Mouse (Mus musculus) neural tube, embryonic 11.5 days (tissue): Measurements from ENCODE around the gene Zdhhc7. TPM values are rescaled to one million over a fixed set of nuclear protein-coding genes. Genes with fewer than 3 reads are reported as not detected.

Source experiments
- ATAC-seq: fragments of 200-750 bp; cut with Nextera tagmentation; 2 replicates; pipeline ENCODE4 v1.8.0; 2017; ENCODE audit warnings: moderate number of reproducible peaks, mild to moderate bottlenecking, moderate TSS enrichment, moderate library complexity; ENCODE audit not compliant: insufficient read depth, low FRiP score, low TSS enrichment
- DNase-seq: peaks from one replicate; pipeline ENCODE4 v3.0.0-alpha.2; 2015; ENCODE audit warnings: low spot score
- H3K27ac ChIP-seq: fragments of 300-500 bp; sonication (generic); 2 replicates; pipeline ENCODE4 v1.5.1; 2014; ENCODE audit warnings: low read depth, mild to moderate bottlenecking, low read length
- H3K27me3 ChIP-seq: fragments of 300-500 bp; sonication (generic); 2 replicates; pipeline ENCODE4 v1.6.1; 2014; ENCODE audit warnings: mild to moderate bottlenecking, low read length, mixed read lengths; ENCODE audit not compliant: control insufficient read depth, insufficient read depth
- H3K36me3 ChIP-seq: fragments of 300-500 bp; sonication (generic); 2 replicates; pipeline ENCODE4 v1.6.1; 2014; ENCODE audit warnings: mild to moderate bottlenecking, low read length, moderate library complexity, mixed read lengths; ENCODE audit not compliant: control insufficient read depth, insufficient read depth
- H3K4me1 ChIP-seq: fragments of 300-500 bp; sonication (generic); 2 replicates; pipeline ENCODE4 v1.6.1; 2014; ENCODE audit warnings: low read length, mixed read lengths; ENCODE audit not compliant: control insufficient read depth, insufficient read depth
- H3K4me2 ChIP-seq: fragments of 300-500 bp; sonication (generic); 2 replicates; pipeline ENCODE4 v1.6.1; 2014; ENCODE audit warnings: low read depth, mild to moderate bottlenecking, moderate library complexity
- H3K4me3 ChIP-seq: fragments of 300-500 bp; sonication (generic); 2 replicates; pipeline ENCODE4 v1.5.1; 2014; ENCODE audit warnings: low read depth, low read length
- H3K9ac ChIP-seq: fragments of 300-500 bp; sonication (generic); 2 replicates; pipeline ENCODE4 v1.6.1; 2014; ENCODE audit warnings: mild to moderate bottlenecking, low read length
- H3K9me3 ChIP-seq: fragments of 300-500 bp; sonication (generic); 2 replicates; pipeline ENCODE4 v1.6.1; 2016; ENCODE audit warnings: low read length; ENCODE audit not compliant: control insufficient read depth
- WGBS: fragments of 180-500 bp; shearing (Covaris S2); extraction: QIAGEN DNeasy Blood & Tissue Kit; methylation state at CpG from one replicate; pipeline ENCODE4 v1.1.7; 2014; 5-methylcytosine and 5-hydroxymethylcytosine counted together
- polyA plus RNA-seq: library from polyadenylated mRNA; unstranded; fragments of >200 nt; fragmentation: Nextera tagmentation; extraction: Ambion mirVana; gene quantifications from 2 replicates; pipeline ENCODE4 v1.2.1, GENCODE M21; 2014

Gene Zdhhc7
- polyA plus RNA-seq, 1 experiment from 2014 or later: 33.9 TPM

- no peaks in the 10 kb centered on the region for H3K27me3 ChIP-seq
- H3K9ac ChIP-seq: no peak overlapping the region
- no peak overlapping the region for H3K4me3 ChIP-seq
- H3K36me3 ChIP-seq: peaks cover 11% of the 10 kb centered on the region
- no peak overlapping the region for H3K27ac ChIP-seq
- H3K4me2 ChIP-seq: no peak overlapping the region
- no peak for DNase-seq
- ATAC-seq: no peak
- H3K4me1 ChIP-seq: no peaks in the 10 kb centered on the region
- no peaks in the 10 kb centered on the region for H3K9me3 ChIP-seq
- 79% methylated on average over 7 of the region's 7 CpGs for WGBS
Measured at GRCm38 (mm10) chr8:120089511-120089910, 11.8 kb downstream of the Zdhhc7 start.

DNA sequence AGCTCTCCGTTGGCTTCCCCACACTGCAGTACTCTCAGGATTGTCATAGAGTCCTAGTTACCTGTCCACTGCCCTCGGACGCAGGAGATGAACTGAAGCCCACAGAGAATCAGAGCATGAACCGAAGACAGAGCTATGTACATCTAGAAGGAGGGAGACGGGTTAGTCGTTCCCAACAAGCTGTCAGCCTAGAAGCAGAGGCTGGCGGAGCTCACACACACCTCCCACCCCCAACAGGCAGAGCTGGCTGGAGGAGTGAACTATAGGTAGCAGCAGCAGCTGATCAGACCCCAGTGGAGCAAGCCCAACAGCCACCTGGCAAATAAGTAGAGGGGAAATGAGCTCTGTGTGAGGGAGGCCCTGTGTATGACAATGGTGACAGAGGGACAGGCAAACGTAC, 16.5 kb downstream of the Zdhhc7 start:
- no peak for DNase-seq
- Histone ChIP-seq H3K36me3 (peaks cover 21% of the 10 kb centered on the region), H3K9ac (no peak overlapping the region), H3K27ac (no peak overlapping the region), H3K4me1 (no peaks in the 10 kb centered on the region), H3K27me3 (no peaks in the 10 kb centered on the region), H3K9me3 (no peaks in the 10 kb centered on the region), H3K4me2 (no peak overlapping the region), H3K4me3 (no peak overlapping the region)
- 91% methylated on average over 8 of the region's 8 CpGs for WGBS
- ATAC-seq: no peak

DNA sequence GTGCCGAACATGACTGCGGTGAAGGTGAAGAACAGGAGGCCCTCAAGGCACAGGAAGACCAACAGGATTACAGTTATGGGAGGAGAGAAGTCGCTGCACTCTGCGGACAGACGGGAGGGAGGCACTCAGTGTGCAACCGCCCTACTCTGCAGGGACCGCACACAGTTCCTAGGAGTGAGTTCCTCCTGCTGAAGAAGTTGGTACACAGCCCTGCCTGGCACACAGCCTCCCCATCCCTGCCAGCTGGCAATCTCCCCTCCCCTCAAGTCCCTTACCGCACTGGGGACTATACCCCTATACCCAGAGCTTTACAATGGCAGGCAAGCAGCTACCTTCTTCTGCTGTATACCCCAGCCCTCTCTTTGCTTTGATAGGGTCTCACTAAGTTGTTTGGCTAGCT, 18.0 kb downstream of the Zdhhc7 start:
- Histone ChIP-seq H3K9me3 (no peaks in the 10 kb centered on the region), H3K36me3 (peaks cover 21% of the 10 kb centered on the region), H3K4me2 (no peak overlapping the region), H3K9ac (no peak overlapping the region), H3K27me3 (no peaks in the 10 kb centered on the region), H3K4me3 (no peak overlapping the region), H3K4me1 (no peaks in the 10 kb centered on the region), H3K27ac (no peak overlapping the region)
- DNase-seq: no peak
- WGBS: 97% methylated on average over 8 of the region's 8 CpGs
- no peak for ATAC-seq

DNA sequence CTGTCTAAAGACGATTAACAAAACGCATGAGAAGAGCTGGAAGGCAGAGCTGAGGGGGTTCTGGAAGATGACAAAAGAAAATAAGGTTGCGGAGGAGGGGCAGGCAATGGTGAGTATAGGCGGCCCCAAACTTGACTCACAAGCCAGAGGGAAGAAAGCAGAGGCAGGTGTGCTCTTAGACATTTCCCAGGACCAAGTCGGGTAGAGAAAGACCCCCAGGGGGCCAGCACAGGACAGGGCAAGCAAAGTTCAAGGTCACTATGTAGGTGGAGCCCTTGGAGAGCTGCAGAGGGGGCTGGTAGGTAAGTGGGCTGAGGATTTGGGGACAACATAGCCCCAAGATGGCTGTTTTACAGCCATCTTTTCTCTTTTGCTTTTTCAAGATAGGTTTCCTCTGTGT, 21.9 kb downstream of the Zdhhc7 start:
- ATAC-seq (no peak), DNase-seq (no peak)
- no peak overlapping the region for H3K4me3 ChIP-seq
- H3K4me1 ChIP-seq: no peaks in the 10 kb centered on the region
- H3K27me3 ChIP-seq: no peaks in the 10 kb centered on the region
- H3K9me3 ChIP-seq: no peaks in the 10 kb centered on the region
- H3K4me2 ChIP-seq: no peak overlapping the region
- no peak overlapping the region for H3K9ac ChIP-seq
- WGBS: 65% methylated on average over 5 of the region's 5 CpGs
- no peak overlapping the region for H3K27ac ChIP-seq
- peaks cover 13% of the 10 kb centered on the region for H3K36me3 ChIP-seq

DNA sequence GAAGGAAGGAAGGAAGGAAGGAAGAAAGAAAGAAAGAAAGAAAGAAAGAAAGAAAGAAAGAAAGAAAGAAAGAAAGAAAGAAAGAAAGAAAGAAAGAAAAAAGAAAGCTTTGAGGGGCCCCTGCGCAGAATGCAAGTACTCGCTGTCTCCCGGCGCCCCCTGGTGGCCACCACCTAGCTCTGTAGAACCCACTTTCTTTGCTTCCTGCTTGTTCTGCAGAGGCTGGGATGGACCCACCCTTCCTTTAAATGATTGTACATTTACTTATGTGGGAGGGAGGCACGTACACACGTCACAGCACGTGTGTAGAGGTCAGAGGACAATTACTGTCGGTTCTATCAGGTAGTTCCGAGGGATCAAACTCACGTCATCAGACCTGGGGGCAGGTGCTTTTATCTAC, 23.2 kb downstream of the Zdhhc7 start:
- Histone ChIP-seq H3K27ac (no peak overlapping the region), H3K4me2 (no peak overlapping the region), H3K4me1 (no peaks in the 10 kb centered on the region), H3K9ac (no peak overlapping the region), H3K36me3 (peaks cover 11% of the 10 kb centered on the region), H3K4me3 (no peak overlapping the region), H3K27me3 (no peaks in the 10 kb centered on the region), H3K9me3 (no peaks in the 10 kb centered on the region)
- DNase-seq (peak; percentile 82), ATAC-seq (0 out of 2 replicates have a peak, but pooled peaks have one; percentile 68)
- WGBS: 17% methylated on average over 10 of the region's 10 CpGs

GRCm38 (mm10) chr8:120075347-120075746, 25.9 kb downstream of the Zdhhc7 start:
- Histone ChIP-seq H3K4me1 (no peaks in the 10 kb centered on the region), H3K4me2 (no peak overlapping the region), H3K36me3 (no peaks in the 10 kb centered on the region), H3K4me3 (no peak overlapping the region), H3K9me3 (no peaks in the 10 kb centered on the region), H3K27ac (no peak overlapping the region), H3K9ac (no peak overlapping the region), H3K27me3 (no peaks in the 10 kb centered on the region)
- DNase-seq (no peak), ATAC-seq (no peak)
- 64% methylated on average over 6 of the region's 6 CpGs for WGBS

- Histone ChIP-seq H3K4me3 (no peak overlapping the region), H3K27me3 (no peaks in the 10 kb centered on the region), H3K4me1 (no peaks in the 10 kb centered on the region), H3K27ac (no peak overlapping the region), H3K9ac (no peak overlapping the region), H3K36me3 (no peaks in the 10 kb centered on the region), H3K4me2 (no peak overlapping the region), H3K9me3 (no peaks in the 10 kb centered on the region)
- ATAC-seq (no peak), DNase-seq (no peak)
- WGBS: 72% methylated on average over 6 of the region's 6 CpGs
Measured at GRCm38 (mm10) chr8:120074516-120074915, 26.8 kb downstream of the Zdhhc7 start.

DNA sequence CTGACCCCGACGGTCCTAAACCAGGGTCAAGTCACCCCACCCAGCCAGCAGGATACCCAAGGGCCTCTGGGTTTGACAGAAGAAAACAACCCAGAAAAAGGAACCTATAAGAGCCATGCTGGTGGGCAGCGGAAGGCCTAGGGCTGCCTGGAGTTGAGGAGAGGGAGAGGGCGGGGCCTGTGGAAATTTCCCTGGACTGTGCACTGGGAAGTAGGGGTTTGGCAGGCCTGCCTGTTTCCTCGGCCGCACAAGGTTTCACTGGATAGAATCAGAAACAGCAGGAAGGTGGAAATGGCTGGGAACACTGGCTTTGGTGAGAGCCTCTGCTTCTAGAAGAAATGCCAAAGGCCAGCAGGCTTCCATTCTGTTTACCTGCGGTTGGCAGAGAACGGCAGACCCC, 28.5 kb downstream of the Zdhhc7 start:
- no peaks in the 10 kb centered on the region for H3K4me1 ChIP-seq
- ATAC-seq (no peak), DNase-seq (no peak)
- 87% methylated on average over 8 of the region's 8 CpGs for WGBS
- no peaks in the 10 kb centered on the region for H3K9me3 ChIP-seq
- H3K4me3 ChIP-seq: no peak overlapping the region
- H3K27me3 ChIP-seq: no peaks in the 10 kb centered on the region
- no peak overlapping the region for H3K9ac ChIP-seq
- H3K36me3 ChIP-seq: no peaks in the 10 kb centered on the region
- H3K27ac ChIP-seq: no peak overlapping the region
- H3K4me2 ChIP-seq: no peak overlapping the region

GRCm38 (mm10) chr8:120072259-120072658, 29.0 kb downstream of the Zdhhc7 start:
- Histone ChIP-seq H3K9ac (no peak overlapping the region; the same call in 1 of the 2 replicates), H3K27me3 (no peaks in the 10 kb centered on the region), H3K9me3 (no peaks in the 10 kb centered on the region), H3K4me1 (no peaks in the 10 kb centered on the region), H3K27ac (no peak overlapping the region), H3K36me3 (no peaks in the 10 kb centered on the region), H3K4me2 (no peak overlapping the region), H3K4me3 (no peak overlapping the region)
- no peak for DNase-seq
- no peak for ATAC-seq
- WGBS: 69% methylated on average over 9 of the region's 9 CpGs
